ENCODE assay signal across 8 mouse cellular contexts in the genomic region with DNA sequence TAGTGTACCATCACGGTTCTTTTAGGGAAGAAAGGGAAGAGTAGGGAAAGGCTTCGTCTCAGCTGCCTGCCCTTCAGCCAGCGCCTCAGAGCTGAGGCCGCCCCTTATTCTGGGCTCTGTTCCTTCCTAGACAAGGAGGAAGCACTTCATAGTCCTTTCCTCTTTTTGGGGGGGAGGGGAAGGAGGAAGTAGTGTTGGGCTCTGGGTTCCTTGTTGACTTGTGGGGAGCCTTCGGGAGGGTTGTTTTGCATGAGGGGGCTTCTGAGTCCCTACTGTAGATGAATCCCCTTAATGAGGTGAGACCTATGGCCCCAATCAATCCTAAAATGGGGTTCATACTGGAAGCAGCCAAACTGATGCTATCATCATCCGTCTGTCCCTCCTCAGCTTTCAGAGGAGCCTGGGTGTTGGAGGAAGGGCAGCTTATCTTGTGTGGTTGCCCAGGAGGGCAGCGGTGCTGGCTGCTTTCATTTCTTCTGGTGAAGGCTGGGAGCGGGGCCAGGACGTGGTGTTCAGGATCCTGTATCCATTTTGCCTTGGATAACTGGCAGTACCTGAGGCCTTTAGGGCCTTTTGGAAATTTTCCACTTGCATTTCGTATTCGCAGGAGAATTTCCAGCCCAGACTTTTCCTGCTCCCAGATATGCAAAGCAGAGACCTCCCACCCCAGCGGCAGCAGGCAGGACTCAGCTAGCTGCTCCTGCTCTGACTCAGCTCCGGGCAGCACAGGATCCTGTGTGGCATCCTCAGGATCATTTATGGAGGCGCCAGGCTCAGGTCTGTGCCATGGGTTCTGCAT. TPM values are rescaled to one million over a fixed set of nuclear protein-coding genes. Genes with fewer than 3 reads are reported as not detected.
DNase-seq lines count a peak whose midpoint lies in the region; ATAC-seq and TF ChIP-seq lines count a peak whose summit lies in the region.

No protein-coding gene starts in this region.

- H3K27me3 ChIP-seq in heart, adult 2 months (ENCODE audit: control insufficient read depth, insufficient read depth, low read length) = no peaks in the 10 kb centered on the region
- H3K27me3 ChIP-seq in kidney, embryonic 14.5 days (ENCODE audit: control insufficient read depth, insufficient read depth, low read length) = peaks cover 3% of the 10 kb centered on the region; the same call in 1 of the 2 replicates
- H3K27me3 ChIP-seq in liver, embryonic 13.5 days = peaks cover 11% of the 10 kb centered on the region

- peak overlapping the region; percentile 64 for H3K27ac ChIP-seq in heart, adult 2 months
- peak overlapping the region; percentile 43; the same call in 1 of the 2 replicates for H3K27ac ChIP-seq in kidney, embryonic 14.5 days (ENCODE audit: low read depth, low read length)
- peak overlapping the region; percentile 98 for H3K27ac ChIP-seq in liver, embryonic 13.5 days

- H3K9ac ChIP-seq in heart, adult 2 months (ENCODE audit: low read depth, low read length) = peak overlapping the region; percentile 34
- H3K9ac ChIP-seq in kidney, embryonic 14.5 days (ENCODE audit: low read depth, low read length) = no peak overlapping the region
- H3K9ac ChIP-seq in liver, embryonic 13.5 days = peak overlapping the region; percentile 89

- WGBS in heart, adult 2 months = 18% methylated on average over 14 of the region's 14 CpGs
- 39% methylated on average over 14 of the region's 14 CpGs for WGBS in kidney, embryonic 14.5 days
- 5% methylated on average over 14 of the region's 14 CpGs for WGBS in liver, embryonic 13.5 days (ENCODE audit: insufficient replicate concordance)

- no peak for TF ChIP-seq CTCF in heart, adult 2 months (IDR thresholded peaks at IDR 0.05)

- no peak for TF ChIP-seq EP300 in heart, adult 2 months (IDR thresholded peaks at IDR 0.05; ENCODE audit: insufficient read depth, low read depth, low read length)

- DNase-seq in thymus, postnatal 4 days = peak; percentile 18
- DNase-seq in thymus, adult 18-20 months = no peak
- peak; percentile 50 to 66 for DNase-seq in cerebellum, postnatal 25 days
- DNase-seq in heart, adult 2 months = peak; percentile 71 to 82
- DNase-seq in liver, embryonic 13.5 days = peak; percentile 62
- peak; percentile 35 to 45 for DNase-seq in right cerebral cortex, adult 2 months (ENCODE audit: low spot score in 2 of 2)
- DNase-seq in urinary bladder, postnatal 4 days (ENCODE audit: low spot score in 2 of 2) = no peak

- peaks cover 4% of the 10 kb centered on the region for H3K36me3 ChIP-seq in heart, adult 2 months (ENCODE audit: control insufficient read depth, insufficient read depth, low read length)
- H3K36me3 ChIP-seq in kidney, embryonic 14.5 days (ENCODE audit: control insufficient read depth, insufficient read depth, low read length) = no peaks in the 10 kb centered on the region
- H3K36me3 ChIP-seq in liver, embryonic 13.5 days = peaks cover 11% of the 10 kb centered on the region

- intact Hi-C loops in heart, adult 2 months (cut with DNase I) = loop anchor here (2.0 kb wide), 1 partner anchor 27 kb away; no protein-coding TSS in a partner anchor

- TF ChIP-seq POLR2A in heart, adult 2 months (IDR thresholded peaks at IDR 0.05; ENCODE audit: insufficient read depth, low read depth, low read length) = no peak

- peak; percentile 54 for ATAC-seq in kidney, embryonic 14.5 days (ENCODE audit: low FRiP score, low TSS enrichment)
- peak; percentile 66 for ATAC-seq in liver, embryonic 13.5 days (ENCODE audit: low read depth)

- peak overlapping the region; percentile 1; the same call in 1 of the 2 replicates for H3K4me2 ChIP-seq in kidney, embryonic 14.5 days (replicated peaks; ENCODE audit: low read depth, low read length)
- peak overlapping the region; percentile 75 for H3K4me2 ChIP-seq in liver, embryonic 13.5 days

- H3K79me2 ChIP-seq in heart, adult 2 months (replicated peaks; ENCODE audit: control insufficient read depth, insufficient read depth, low read length) = no peaks in the 10 kb centered on the region

- no peaks in the 10 kb centered on the region for H3K9me3 ChIP-seq in kidney, embryonic 14.5 days (ENCODE audit: control insufficient read depth, low read length)
- no peaks in the 10 kb centered on the region for H3K9me3 ChIP-seq in liver, embryonic 13.5 days (replicated peaks)

- peak overlapping the region; percentile 33 for H3K4me3 ChIP-seq in heart, adult 2 months
- no peak overlapping the region for H3K4me3 ChIP-seq in kidney, embryonic 14.5 days (ENCODE audit: low read length)
- peak overlapping the region; percentile 73 for H3K4me3 ChIP-seq in liver, embryonic 13.5 days (replicated peaks)

- H3K4me1 ChIP-seq in heart, adult 2 months (ENCODE audit: control insufficient read depth, insufficient read depth, low read length) = peaks cover 32% of the 10 kb centered on the region
- H3K4me1 ChIP-seq in kidney, embryonic 14.5 days (ENCODE audit: control insufficient read depth, insufficient read depth, low read length) = peaks cover 6% of the 10 kb centered on the region; the same call in 1 of the 2 replicates
- peaks cover 96% of the 10 kb centered on the region for H3K4me1 ChIP-seq in liver, embryonic 13.5 days (replicated peaks)

RNA-seq across cellular contexts. Expression of gene Ampd3, which starts 5.4 kb away (rescaled TPM):
- total RNA-seq in heart, adult 2 months (2021) = 10 to 100 TPM; 38.9 to 43.6 TPM
- 29.9 and 40.4 TPM in 2 replicates for polyA plus RNA-seq in heart, adult 2 months (2012; rRNA removed)
- polyA plus RNA-seq in kidney, embryonic 14.5 days (2014; fragmentation: Nextera tagmentation; extraction: Ambion mirVana) = 3.2 and 4.5 TPM in 2 replicates
- 26.2 and 34.2 TPM in 2 replicates for polyA plus RNA-seq in liver, embryonic 13.5 days (2015; fragmentation: Nextera tagmentation; extraction: Ambion mirVana)

Comparison
In these comparisons a context has a peak if more than half of its experiments do, and no peak if none do; other contexts are left out.
1. DNase-seq: peak in thymus, postnatal 4 days (single experiment), cerebellum, postnatal 25 days (2 of 2), heart, adult 2 months (2 of 2), liver, embryonic 13.5 days (single experiment) and right cerebral cortex, adult 2 months (2 of 2); none in thymus, adult 18-20 months (0 of 2) and urinary bladder, postnatal 4 days (0 of 2).
2. H3K27ac ChIP-seq: peak in every context shown above with its lines; median percentile 98 in liver, embryonic 13.5 days; 64 in heart, adult 2 months; 43 in kidney, embryonic 14.5 days.